Mouse (Mus musculus) layer of hippocampus, adult 2 months (tissue): ENCODE measurements around the gene Cmpk2. TPM values are rescaled to one million over a fixed set of nuclear protein-coding genes. Genes with fewer than 3 reads are reported as not detected.
A peak's percentile ranks its signal among the peaks of the same experiment; 100 is the strongest.

Source experiments
- DNase-seq, 2 experiments: peaks; one replicate each; pipeline ENCODE4 v3.0.0; 2022; ENCODE audit warnings: low spot score in 2 of 2
- H3K27ac ChIP-seq: fragments of 200-600 bp; 2 replicates; pipeline ENCODE4 v1.8.1; 2022
- H3K4me3 ChIP-seq: fragments of 200-600 bp; 2 replicates; pipeline ENCODE4 v1.8.1; 2022; ENCODE audit warnings: mild to moderate bottlenecking
- CTCF ChIP-seq: fragments of 200-600 bp; conservative IDR thresholded peaks from 2 replicates; pipeline ENCODE4 v1.8.1; 2022; ENCODE audit warnings: antibody characterized with exemption, mild to moderate bottlenecking, moderate library complexity
- total RNA-seq, 2 experiments: library from RNA; stranded (reverse); gene quantifications; 2 replicates each; pipeline ENCODE4 v1.2.3; 2021

Gene Cmpk2
- total RNA-seq, 2 experiments from 2014 or later = 15.8 to 17.6 TPM

GRCm38 (mm10) chr12:26488617-26489274 is 19.7 kb downstream of the Cmpk2 start:
- no peak overlapping the region for H3K27ac ChIP-seq
- H3K4me3 ChIP-seq = no peak overlapping the region
- TF ChIP-seq CTCF = no peak
- peak in 1 of 2 experiments; percentile 10 for DNase-seq

DNA sequence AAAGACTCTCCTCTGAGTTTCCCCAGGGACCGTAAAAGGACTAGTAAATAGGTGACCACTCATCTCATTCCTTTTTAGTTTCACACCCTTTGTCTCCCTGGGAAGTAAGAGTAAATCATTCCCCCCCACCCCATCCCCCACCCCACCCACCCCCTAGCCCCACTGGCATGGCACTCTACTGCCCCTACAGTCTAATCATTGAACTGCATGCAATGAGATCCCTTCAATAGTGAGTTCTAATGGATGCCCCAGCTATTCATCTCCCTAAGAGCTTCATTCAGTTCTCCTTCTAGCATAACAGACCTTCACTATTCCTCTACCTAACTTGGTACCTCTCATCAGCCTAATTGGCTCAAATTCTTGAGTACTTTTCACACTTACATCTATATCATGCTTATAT is 20.9 kb downstream of the Cmpk2 start:
- DNase-seq = no peak
- H3K27ac ChIP-seq = no peak overlapping the region
- H3K4me3 ChIP-seq = no peak overlapping the region
- peak; percentile 61 for TF ChIP-seq CTCF

DNA sequence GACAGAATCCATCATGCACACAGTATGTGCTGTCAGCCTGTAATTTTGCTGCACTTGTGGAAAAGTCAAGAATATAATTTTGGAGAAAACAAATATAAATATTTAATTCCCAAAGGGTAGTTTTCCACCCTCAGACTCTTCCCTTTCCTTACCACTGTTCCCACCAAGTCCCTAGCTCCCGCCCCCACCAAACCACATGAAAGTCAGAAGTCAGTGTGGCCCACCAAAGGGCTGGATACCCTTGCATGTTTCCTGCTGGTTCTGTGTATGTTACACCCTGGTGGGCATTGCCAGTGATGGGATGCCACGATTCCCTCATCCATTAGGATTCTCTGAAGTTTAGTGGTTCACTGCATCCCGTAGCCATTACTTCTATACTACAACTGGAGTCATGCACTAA is 32.0 kb downstream of the Cmpk2 start:
- Histone ChIP-seq H3K4me3 (no peak overlapping the region), H3K27ac (no peak overlapping the region)
- DNase-seq = no peak
- no peak for TF ChIP-seq CTCF

DNA sequence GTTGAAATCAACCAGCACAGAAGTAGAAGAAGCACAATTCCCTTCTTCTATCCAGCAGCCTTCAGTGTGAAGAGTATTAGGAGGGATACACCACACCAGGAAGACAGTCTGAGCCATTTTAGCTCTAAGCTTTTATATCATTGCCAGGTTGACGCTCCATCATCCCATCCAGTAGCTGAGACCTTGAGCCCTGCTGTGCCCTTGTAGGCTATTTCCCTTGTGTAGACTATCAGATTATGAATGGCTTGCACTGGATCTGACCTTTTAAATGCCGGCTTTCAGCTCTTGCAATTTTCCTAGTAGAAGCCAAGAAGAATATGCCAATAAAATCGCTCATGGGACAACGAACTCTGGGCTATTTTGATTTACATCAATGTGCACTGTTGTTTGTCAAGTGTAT is 42.0 kb downstream of the Cmpk2 start:
- Histone ChIP-seq H3K27ac (no peak overlapping the region), H3K4me3 (no peak overlapping the region)
- no peak for TF ChIP-seq CTCF
- no peak for DNase-seq

GRCm38 (mm10) chr12:26518206-26518605 is 49.2 kb downstream of the Cmpk2 start:
- TF ChIP-seq CTCF = no peak
- DNase-seq = no peak
- no peak overlapping the region for H3K27ac ChIP-seq
- H3K4me3 ChIP-seq = no peak overlapping the region

DNA sequence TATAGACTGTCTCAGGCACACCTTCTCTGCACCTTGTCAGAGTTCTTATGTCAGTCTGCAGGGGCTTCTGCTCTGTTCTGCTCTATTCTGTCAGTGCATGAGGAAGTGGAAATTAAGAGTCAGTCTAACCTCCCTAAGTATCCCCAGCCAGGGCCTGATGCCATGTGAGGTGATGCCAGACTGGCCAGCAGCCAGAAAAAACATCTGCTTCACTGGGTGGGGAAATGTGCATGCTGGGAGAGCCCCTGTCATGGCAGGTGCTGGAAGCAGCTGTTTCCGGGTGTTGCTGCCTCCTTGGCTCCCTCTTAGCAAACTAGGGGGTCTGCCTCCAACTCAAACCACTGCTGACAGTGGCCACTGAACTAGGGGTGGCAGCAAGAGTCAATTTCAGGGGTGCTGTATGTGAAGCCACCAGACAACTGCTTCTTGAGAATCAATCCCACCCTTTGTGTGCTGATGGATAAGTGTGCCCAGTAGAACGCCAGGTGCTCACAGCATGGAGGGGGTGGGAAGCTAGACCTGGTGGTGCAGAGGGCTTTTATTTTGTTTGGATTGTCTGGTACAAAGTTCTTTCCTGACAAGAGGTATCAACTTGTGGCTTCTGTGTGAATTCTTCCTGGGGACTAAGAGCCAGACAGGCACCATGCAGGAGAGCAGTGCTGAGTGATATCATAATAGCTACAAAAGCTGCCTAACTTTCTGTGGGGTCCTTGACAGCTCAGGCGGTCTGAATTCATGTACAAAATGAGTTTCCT is 56.1 kb downstream of the Cmpk2 start:
- Histone ChIP-seq H3K4me3 (no peak overlapping the region), H3K27ac (no peak overlapping the region)
- TF ChIP-seq CTCF = no peak
- DNase-seq = peak in 1 of 2 experiments; percentile 32

- DNase-seq = peak in 1 of 2 experiments; percentile 29
- TF ChIP-seq CTCF = no peak
- no peak overlapping the region for H3K27ac ChIP-seq
- no peak overlapping the region for H3K4me3 ChIP-seq
Observed at GRCm38 (mm10) chr12:26525698-26526026, 56.7 kb downstream of the Cmpk2 start.

Other genes starting within 250 kb of the Cmpk2 start
- gene Rnf144a, start 54.0 kb upstream of the Cmpk2 start, total RNA-seq = 10 to 100 TPM; 20.4 to 22.6 TPM
- 1 to 10 TPM in 1 of 2 experiments, under 1 TPM in 1; 0.61 to 1.1 TPM for gene Rsad2, start 12.8 kb upstream of the Cmpk2 start, total RNA-seq